ENCODE assay signal across 17 mouse cellular contexts in the genomic region with DNA sequence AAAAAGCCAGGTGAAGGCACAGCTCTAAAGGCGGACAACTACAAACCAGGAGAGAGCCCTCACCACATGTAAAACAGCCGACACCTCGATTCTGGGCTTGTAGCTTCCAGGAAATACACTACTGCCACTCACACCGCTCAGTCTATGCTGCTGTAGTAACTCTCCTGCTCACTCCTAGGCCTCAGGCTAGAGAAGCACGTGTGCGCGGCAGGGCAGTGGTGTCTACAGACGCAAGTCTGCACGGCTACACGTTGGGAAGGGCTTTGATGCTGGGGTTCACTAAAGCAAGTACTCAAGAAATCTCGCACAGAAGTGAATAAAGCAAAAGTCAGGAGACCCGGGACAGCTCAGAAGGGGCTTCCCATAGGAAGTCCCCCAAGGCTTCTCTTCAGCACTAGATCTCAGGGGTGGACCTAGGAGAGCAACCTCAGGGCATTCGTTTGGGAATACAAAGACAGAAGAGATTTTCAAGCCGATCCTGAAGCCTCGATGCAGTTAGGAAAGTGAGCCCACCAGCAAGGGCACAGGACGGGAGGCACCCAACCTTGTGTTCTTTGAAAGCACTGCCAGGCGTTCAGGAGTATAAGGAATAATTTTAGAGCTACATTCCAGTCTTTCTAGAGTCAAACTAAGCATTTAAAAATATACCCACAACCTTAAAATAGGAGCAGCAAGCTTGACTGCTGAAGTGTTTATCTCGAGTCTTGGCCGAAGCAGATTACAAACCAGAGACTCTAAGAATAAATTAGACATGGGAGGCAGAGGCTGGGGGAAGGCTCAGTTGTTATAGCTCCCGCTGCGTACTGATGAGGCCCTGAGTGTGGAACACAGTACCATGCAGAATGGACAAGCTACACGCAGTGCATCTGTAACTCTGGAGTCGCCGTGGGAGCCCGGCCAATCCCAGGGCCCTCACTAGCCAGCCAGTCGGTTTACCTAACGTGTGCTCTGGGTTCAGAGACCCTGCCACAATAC.
DNase-seq lines count a peak whose midpoint lies in the region; ATAC-seq and TF ChIP-seq lines count a peak whose summit lies in the region.
"Had no signal": no experiment of that assay in that cellular context is flagged by ENCODE, and none has a peak within 500 bp of the region (broad histone marks: within the 10 kb centered on the region; RNA-seq: fewer than 3 reads in every experiment).

No protein-coding gene starts in this region.

- ATAC-seq in forebrain, postnatal 0 days, result peak; percentile 65
- no peak for ATAC-seq in forebrain, embryonic 13.5 days
- no peak for ATAC-seq in lung, embryonic 16.5 days (ENCODE audit: low read depth)
- peak; percentile 71 for ATAC-seq in heart, embryonic 15.5 days (replicated peaks; ENCODE audit: insufficient number of reproducible peaks, insufficient read depth, low FRiP score, low read depth)
- ATAC-seq in neural tube, embryonic 15.5 days (ENCODE audit: low FRiP score), result no peak
- ATAC-seq: intestine, embryonic 15.5 days had no signal

- no peaks in the 10 kb centered on the region for H3K27me3 ChIP-seq in forebrain, postnatal 0 days (ENCODE audit: insufficient read depth, low read length)
- H3K27me3 ChIP-seq in forebrain, embryonic 13.5 days, result no peaks in the 10 kb centered on the region
- no peaks in the 10 kb centered on the region for H3K27me3 ChIP-seq in lung, embryonic 16.5 days (ENCODE audit: control insufficient read depth, insufficient read depth, low read depth, low read length)
- H3K27me3 ChIP-seq in heart, embryonic 15.5 days, result no peaks in the 10 kb centered on the region
- H3K27me3 ChIP-seq in neural tube, embryonic 15.5 days (replicated peaks), result no peaks in the 10 kb centered on the region
- H3K27me3 ChIP-seq in kidney, adult 2 months (replicated peaks; ENCODE audit: control insufficient read depth, insufficient read depth, low read length), result no peaks in the 10 kb centered on the region
- H3K27me3 ChIP-seq: intestine, embryonic 15.5 days; limb, embryonic 12.5 days; liver, embryonic 15.5 days had no signal

- WGBS in forebrain, postnatal 0 days, result 85% methylated on average over 27 of the region's 27 CpGs
- WGBS in forebrain, embryonic 13.5 days, result 92% methylated on average over 27 of the region's 27 CpGs
- 77% methylated on average over 27 of the region's 27 CpGs for WGBS in lung, embryonic 16.5 days
- 48% methylated on average over 27 of the region's 27 CpGs for WGBS in heart, embryonic 15.5 days
- WGBS in neural tube, embryonic 15.5 days, result 91% methylated on average over 27 of the region's 27 CpGs
- 92% methylated on average over 27 of the region's 27 CpGs for WGBS in kidney, adult 2 months

- no peak overlapping the region for H3K4me2 ChIP-seq in forebrain, postnatal 0 days (ENCODE audit: low read depth)
- no peak overlapping the region for H3K4me2 ChIP-seq in forebrain, embryonic 13.5 days
- H3K4me2 ChIP-seq in lung, embryonic 16.5 days (ENCODE audit: low read depth, low read length), result no peak overlapping the region
- H3K4me2 ChIP-seq in heart, embryonic 15.5 days, result no peak overlapping the region; the same call in 1 of the 2 replicates
- H3K4me2 ChIP-seq in neural tube, embryonic 15.5 days, result no peak overlapping the region
- H3K4me2 ChIP-seq: intestine, embryonic 15.5 days; limb, embryonic 12.5 days; liver, embryonic 15.5 days had no signal

- no peak overlapping the region for H3K9ac ChIP-seq in forebrain, postnatal 0 days
- H3K9ac ChIP-seq in forebrain, embryonic 13.5 days, result no peak overlapping the region
- H3K9ac ChIP-seq in lung, embryonic 16.5 days (ENCODE audit: low read length), result no peak overlapping the region
- H3K9ac ChIP-seq in heart, embryonic 15.5 days, result peak overlapping the region; percentile 24; the same call in 1 of the 2 replicates
- no peak overlapping the region for H3K9ac ChIP-seq in neural tube, embryonic 15.5 days (replicated peaks)
- H3K9ac ChIP-seq: intestine, embryonic 15.5 days; limb, embryonic 12.5 days; liver, embryonic 15.5 days had no signal

- TF ChIP-seq POLR2A in kidney, adult 2 months (IDR thresholded peaks at IDR 0.05; ENCODE audit: low read depth, low read length), result no peak

- TF ChIP-seq CTCF in forebrain, postnatal 0 days (IDR thresholded peaks at IDR 0.05; ENCODE audit: low read depth), result no peak
- no peak for TF ChIP-seq CTCF in kidney, adult 2 months (conservative IDR thresholded peaks at IDR 0.05; ENCODE audit: insufficient read depth, insufficient read length, low read depth, low read length)

- no peak overlapping the region for H3K27ac ChIP-seq in forebrain, postnatal 0 days (ENCODE audit: low read depth, low read length)
- H3K27ac ChIP-seq in forebrain, embryonic 13.5 days, result no peak overlapping the region
- H3K27ac ChIP-seq in lung, embryonic 16.5 days (ENCODE audit: low read length), result peak overlapping the region; percentile 7; the same call in 1 of the 2 replicates
- peak overlapping the region; percentile 97 for H3K27ac ChIP-seq in heart, embryonic 15.5 days
- H3K27ac ChIP-seq in neural tube, embryonic 15.5 days (replicated peaks), result no peak overlapping the region
- no peak overlapping the region for H3K27ac ChIP-seq in kidney, adult 2 months (ENCODE audit: insufficient read depth, low read depth, low read length)
- H3K27ac ChIP-seq: intestine, embryonic 15.5 days; limb, embryonic 12.5 days; liver, embryonic 15.5 days had no signal

- no peak overlapping the region for H3K4me3 ChIP-seq in forebrain, postnatal 0 days (ENCODE audit: low read depth, low read length)
- H3K4me3 ChIP-seq in forebrain, embryonic 13.5 days, result no peak overlapping the region
- no peak overlapping the region for H3K4me3 ChIP-seq in lung, embryonic 16.5 days (ENCODE audit: low read length)
- no peak overlapping the region for H3K4me3 ChIP-seq in heart, embryonic 15.5 days
- H3K4me3 ChIP-seq in neural tube, embryonic 15.5 days (replicated peaks), result no peak overlapping the region
- no peak overlapping the region for H3K4me3 ChIP-seq in kidney, adult 2 months (ENCODE audit: insufficient read depth, low read depth, low read length)
- H3K4me3 ChIP-seq: erythroblast, embryonic 14.5 days; intestine, embryonic 15.5 days; limb, embryonic 12.5 days; liver, embryonic 15.5 days had no signal

- no peak for DNase-seq in forebrain, postnatal 0 days
- DNase-seq in lung, postnatal 14 days, result no peak
- DNase-seq in right cerebral cortex, postnatal 4 days, result peak; percentile 19
- no peak for DNase-seq in kidney, adult 2 months
- DNase-seq: adrenal gland, adult 8-10 months; cerebellum, adult 9-11 months; kidney, postnatal 10 days; layer of hippocampus, adult 9-11 months; spleen, adult 18-20 months had no signal

- no peaks in the 10 kb centered on the region for H3K4me1 ChIP-seq in forebrain, postnatal 0 days (ENCODE audit: insufficient read depth)
- no peaks in the 10 kb centered on the region for H3K4me1 ChIP-seq in forebrain, embryonic 13.5 days
- no peaks in the 10 kb centered on the region for H3K4me1 ChIP-seq in lung, embryonic 16.5 days (replicated peaks; ENCODE audit: control insufficient read depth, insufficient read depth, low read length)
- peaks cover 40% of the 10 kb centered on the region for H3K4me1 ChIP-seq in heart, embryonic 15.5 days (replicated peaks)
- H3K4me1 ChIP-seq in neural tube, embryonic 15.5 days, result no peaks in the 10 kb centered on the region
- no peaks in the 10 kb centered on the region for H3K4me1 ChIP-seq in kidney, adult 2 months (ENCODE audit: control insufficient read depth, insufficient read depth, low read length)
- H3K4me1 ChIP-seq: intestine, embryonic 15.5 days; limb, embryonic 12.5 days; liver, embryonic 15.5 days had no signal

- no peaks in the 10 kb centered on the region for H3K9me3 ChIP-seq in forebrain, postnatal 0 days (ENCODE audit: low read length)
- H3K9me3 ChIP-seq in forebrain, embryonic 13.5 days (replicated peaks), result no peaks in the 10 kb centered on the region
- no peaks in the 10 kb centered on the region for H3K9me3 ChIP-seq in lung, embryonic 16.5 days (ENCODE audit: control insufficient read depth, low read length)
- H3K9me3 ChIP-seq in heart, embryonic 15.5 days (replicated peaks), result no peaks in the 10 kb centered on the region
- H3K9me3 ChIP-seq in neural tube, embryonic 15.5 days (replicated peaks), result no peaks in the 10 kb centered on the region
- H3K9me3 ChIP-seq: intestine, embryonic 15.5 days; limb, embryonic 12.5 days; liver, embryonic 15.5 days had no signal

- H3K36me3 ChIP-seq in forebrain, postnatal 0 days (ENCODE audit: insufficient read depth), result peaks cover 34% of the 10 kb centered on the region
- peaks cover 47% of the 10 kb centered on the region for H3K36me3 ChIP-seq in forebrain, embryonic 13.5 days (ENCODE audit: poor library complexity, severe bottlenecking)
- peaks cover 15% of the 10 kb centered on the region for H3K36me3 ChIP-seq in lung, embryonic 16.5 days (ENCODE audit: control insufficient read depth, insufficient read depth, low read length)
- peaks cover 12% of the 10 kb centered on the region; the same call in 1 of the 2 replicates for H3K36me3 ChIP-seq in heart, embryonic 15.5 days
- H3K36me3 ChIP-seq in neural tube, embryonic 15.5 days, result peaks cover 39% of the 10 kb centered on the region
- H3K36me3 ChIP-seq in kidney, adult 2 months (ENCODE audit: control insufficient read depth, insufficient read depth, low read length), result no peaks in the 10 kb centered on the region; the same call in 1 of the 2 replicates

Comparison
In these comparisons a context has a peak if more than half of its experiments do, and no peak if none do; other contexts are left out.
1. ATAC-seq: peak in forebrain, postnatal 0 days (single experiment) and heart, embryonic 15.5 days (single experiment); none in forebrain, embryonic 13.5 days (single experiment), lung, embryonic 16.5 days (single experiment) and neural tube, embryonic 15.5 days (single experiment).
2. H3K27ac ChIP-seq: peak in lung, embryonic 16.5 days (single experiment) and heart, embryonic 15.5 days (single experiment); none in forebrain, postnatal 0 days (single experiment), forebrain, embryonic 13.5 days (single experiment), neural tube, embryonic 15.5 days (single experiment) and kidney, adult 2 months (single experiment).